Mouse (Mus musculus) embryonic facial prominence, embryonic 10.5 days (tissue): ENCODE data around the gene 2310030G06Rik. TPM values are rescaled to one million over a fixed set of nuclear protein-coding genes. Genes with fewer than 3 reads are reported as not detected.

Source experiments
- DNase-seq: peaks from one replicate; pipeline ENCODE4 v3.0.0-alpha.2; 2017; ENCODE audit warnings: low spot score
- H3K27ac ChIP-seq: fragments of 300-500 bp; sonication (generic); replicated peaks from 2 replicates; pipeline ENCODE4 v1.5.1; 2016; ENCODE audit warnings: mild to moderate bottlenecking
- H3K27me3 ChIP-seq: fragments of 300-500 bp; sonication (generic); replicated peaks from 2 replicates; pipeline ENCODE4 v1.6.1; 2016; ENCODE audit warnings: low read depth, mild to moderate bottlenecking; ENCODE audit not compliant: poor library complexity, severe bottlenecking
- H3K36me3 ChIP-seq: fragments of 300-500 bp; sonication (generic); replicated peaks from 2 replicates; pipeline ENCODE4 v1.6.1; 2016; ENCODE audit warnings: mild to moderate bottlenecking, moderate library complexity
- H3K4me1 ChIP-seq: fragments of 300-500 bp; sonication (generic); 2 replicates; pipeline ENCODE4 v1.6.1; 2016
- H3K4me3 ChIP-seq: fragments of 300-500 bp; sonication (generic); 2 replicates; pipeline ENCODE4 v1.5.1; 2016; ENCODE audit warnings: mild to moderate bottlenecking, moderate library complexity
- H3K9me3 ChIP-seq: fragments of 300-500 bp; sonication (generic); 2 replicates; pipeline ENCODE4 v1.6.1; 2016; ENCODE audit warnings: mild to moderate bottlenecking
- WGBS: fragments of 180-500 bp; shearing (Covaris S2); methylation state at CpG from one replicate; pipeline ENCODE4 v1.1.7; 2016; 5-methylcytosine and 5-hydroxymethylcytosine counted together
- polyA plus RNA-seq: library from polyadenylated mRNA; unstranded; fragments of >200 nt; fragmentation: Nextera tagmentation; extraction: Ambion mirVana; gene quantifications from 2 replicates; pipeline ENCODE4 v1.2.1, GENCODE M21; 2016

Gene 2310030G06Rik
- polyA plus RNA-seq, result 3.8 and 4.1 TPM in 2 replicates

GRCm38 (mm10) chr9:50746214-50746677 is at the start of gene 2310030G06Rik:
Gene 2310030G06Rik (minus strand): TSS chr9:50746536.
- Histone ChIP-seq H3K9me3 (no peaks in the 10 kb centered on the region), H3K4me3 (peak within 1 kb of the TSS; percentile 48), H3K27me3 (peaks cover 43% of the 10 kb centered on the region), H3K27ac (peak within 1 kb of the TSS; percentile 36), H3K36me3 (no peaks in the 10 kb centered on the region), H3K4me1 (peaks cover 22% of the 10 kb centered on the region)
- 2% methylated on average over 19 of the region's 19 CpGs for WGBS
- peak; percentile 56 for DNase-seq

GRCm38 (mm10) chr9:50795266-50795665 is 48.9 kb upstream of the 2310030G06Rik start:
- DNase-seq, result no peak
- H3K4me1 ChIP-seq, result no peaks in the 10 kb centered on the region
- H3K27me3 ChIP-seq, result no peaks in the 10 kb centered on the region
- peaks cover 69% of the 10 kb centered on the region for H3K36me3 ChIP-seq
- H3K9me3 ChIP-seq, result no peaks in the 10 kb centered on the region
- 91% methylated on average over 3 of the region's 3 CpGs for WGBS
- no peak overlapping the region for H3K27ac ChIP-seq
- no peak overlapping the region for H3K4me3 ChIP-seq

GRCm38 (mm10) chr9:50782155-50782554 is 35.8 kb upstream of the 2310030G06Rik start:
- Histone ChIP-seq H3K4me1 (no peaks in the 10 kb centered on the region), H3K27ac (no peak overlapping the region), H3K27me3 (no peaks in the 10 kb centered on the region), H3K36me3 (peaks cover 98% of the 10 kb centered on the region), H3K9me3 (no peaks in the 10 kb centered on the region), H3K4me3 (no peak overlapping the region)
- DNase-seq, result peak; percentile 48
- 73% methylated on average over 2 of the region's 2 CpGs for WGBS

DNA sequence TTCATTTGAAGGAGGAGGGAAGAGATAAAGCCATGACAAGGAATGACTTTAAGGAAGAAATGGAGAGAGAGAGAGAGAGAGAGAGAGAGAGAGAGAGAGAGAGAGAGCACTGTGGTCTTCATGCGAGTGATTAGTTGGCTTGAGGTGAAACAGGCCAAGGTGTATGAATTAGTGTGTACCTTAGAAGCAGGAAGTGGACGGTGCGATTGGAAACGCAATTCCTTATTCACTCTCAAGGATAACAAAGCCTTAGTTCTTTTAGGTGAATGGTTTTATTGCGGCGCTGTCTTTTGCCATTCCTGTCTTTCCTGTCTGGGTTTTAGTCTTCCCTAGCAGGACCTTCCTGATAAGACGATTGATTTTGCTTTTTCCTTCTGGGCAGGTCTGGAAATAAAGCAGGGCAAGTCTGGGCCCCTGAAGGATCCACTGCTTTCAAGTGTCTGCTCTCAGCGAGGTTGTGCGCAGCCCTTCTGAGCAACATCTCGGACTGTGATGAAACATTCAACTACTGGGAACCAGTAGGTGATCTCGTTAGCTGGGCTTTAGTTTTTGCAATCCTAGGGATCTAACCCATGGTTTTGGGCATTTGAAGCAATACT is 29.9 kb upstream of the 2310030G06Rik start:
- no peak for DNase-seq
- peak overlapping the region; percentile 94 for H3K4me3 ChIP-seq
- H3K27ac ChIP-seq, result peak overlapping the region; percentile 96
- H3K36me3 ChIP-seq, result peaks cover 53% of the 10 kb centered on the region
- H3K4me1 ChIP-seq, result peaks cover 23% of the 10 kb centered on the region
- H3K27me3 ChIP-seq, result no peaks in the 10 kb centered on the region
- 70% methylated on average over 11 of the region's 11 CpGs for WGBS
- no peaks in the 10 kb centered on the region for H3K9me3 ChIP-seq

DNA sequence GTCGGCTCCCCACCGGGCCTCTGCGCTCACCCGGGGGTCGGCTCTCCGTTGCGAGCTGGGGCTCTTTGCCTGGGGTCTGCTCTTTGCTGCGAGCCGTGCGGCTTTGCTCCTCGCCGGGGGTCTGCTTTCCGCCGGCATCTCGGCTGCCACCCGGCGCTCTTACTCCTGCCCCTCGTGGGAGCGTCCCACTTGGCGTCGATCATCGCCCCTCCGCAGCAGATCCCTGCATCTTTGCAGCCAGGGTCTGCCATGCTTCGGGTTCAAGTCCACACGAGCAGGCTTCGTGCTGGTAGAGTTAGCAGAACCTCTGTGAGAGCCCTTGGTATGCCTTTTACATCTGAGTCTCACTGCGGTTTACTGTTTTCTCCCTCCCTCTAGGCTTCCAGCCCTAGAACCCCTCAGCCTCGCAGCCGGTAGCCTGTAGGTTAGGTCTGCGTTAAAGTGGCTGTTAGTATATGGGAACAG is 29.4 kb upstream of the 2310030G06Rik start:
- under 1% methylated on average over 30 of the region's 30 CpGs for WGBS
- H3K27me3 ChIP-seq, result no peaks in the 10 kb centered on the region
- peaks cover 23% of the 10 kb centered on the region for H3K4me1 ChIP-seq
- H3K36me3 ChIP-seq, result peaks cover 53% of the 10 kb centered on the region
- DNase-seq, result no peak
- peak overlapping the region; percentile 96 for H3K27ac ChIP-seq
- no peaks in the 10 kb centered on the region for H3K9me3 ChIP-seq
- H3K4me3 ChIP-seq, result peak overlapping the region; percentile 94

DNA sequence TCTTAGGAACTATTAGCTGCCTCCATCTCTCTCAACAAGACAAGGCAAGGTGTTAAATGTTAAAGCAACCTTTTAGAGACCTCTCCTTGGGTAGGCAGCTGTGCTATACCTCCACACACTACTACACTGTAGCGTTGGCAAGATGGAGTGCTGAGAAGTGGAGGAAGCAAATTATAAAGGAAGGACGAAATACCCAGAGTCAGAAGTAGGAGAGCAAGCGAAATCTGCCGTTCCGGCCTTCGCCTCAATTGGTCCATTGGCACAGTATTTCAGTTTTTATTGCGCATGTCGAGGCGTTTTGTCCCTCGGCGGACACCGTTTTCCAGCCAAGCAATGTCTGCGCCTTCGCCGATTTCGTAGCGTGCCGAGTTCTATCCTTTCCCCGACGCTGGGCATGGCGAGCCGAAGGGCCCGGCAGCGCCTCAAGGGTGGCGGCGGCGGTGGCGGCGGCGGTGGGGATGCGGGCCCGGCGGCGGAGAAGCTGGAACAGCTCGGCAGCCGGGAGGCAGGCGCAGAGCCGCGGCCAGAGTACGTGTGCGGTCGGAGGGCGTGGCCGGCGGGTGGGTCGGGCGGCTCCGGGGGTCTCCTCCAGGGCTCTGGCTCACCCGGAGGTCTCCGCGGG is 28.8 kb upstream of the 2310030G06Rik start, which contains the start of the genes Alg9 and 1110032A03Rik:
Gene Alg9, plus strand, starts transcription at position 29 of the 622 bp plus-strand sequence.
Gene 1110032A03Rik, minus strand, starts transcription at position 530 of the 622 bp plus-strand sequence.
- peak within 1 kb of the TSS; percentile 96 for H3K27ac ChIP-seq
- peak; percentile 89 for DNase-seq
- peaks cover 23% of the 10 kb centered on the region for H3K4me1 ChIP-seq
- peak within 1 kb of the TSS; percentile 94 for H3K4me3 ChIP-seq
- H3K27me3 ChIP-seq, result no peaks in the 10 kb centered on the region
- peaks cover 49% of the 10 kb centered on the region for H3K36me3 ChIP-seq
- H3K9me3 ChIP-seq, result no peaks in the 10 kb centered on the region
- WGBS, result under 1% methylated on average over 51 of the region's 51 CpGs

- Histone ChIP-seq H3K27ac (no peak overlapping the region), H3K4me1 (peaks cover 29% of the 10 kb centered on the region), H3K4me3 (peak overlapping the region; percentile 94; the same call in 1 of the 2 replicates), H3K36me3 (peaks cover 38% of the 10 kb centered on the region), H3K27me3 (no peaks in the 10 kb centered on the region), H3K9me3 (no peaks in the 10 kb centered on the region)
- DNase-seq, result no peak
- WGBS, result 85% methylated on average over 4 of the region's 4 CpGs
These were observed 27.7 kb upstream of the 2310030G06Rik start for GRCm38 (mm10) chr9:50774026-50774462.

DNA sequence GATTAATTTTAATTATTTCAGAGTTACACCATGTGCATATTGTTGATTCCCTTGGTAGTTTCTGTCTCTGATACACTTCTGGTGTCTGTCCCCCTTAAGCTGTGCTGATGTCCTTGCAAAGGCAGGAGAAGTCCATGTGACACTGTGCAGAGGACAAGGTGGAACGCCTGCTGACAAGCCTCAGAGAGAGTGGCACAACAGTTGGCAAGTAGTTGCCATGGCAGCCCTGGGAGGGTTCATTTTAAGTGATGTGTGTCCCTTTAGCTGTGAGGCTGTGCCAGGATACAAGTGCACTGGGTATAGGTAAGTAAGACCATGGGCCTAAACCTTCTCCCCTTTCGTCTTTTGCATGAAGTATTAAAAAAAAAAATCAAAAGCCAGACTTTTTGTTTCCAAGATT is 23.7 kb upstream of the 2310030G06Rik start:
- peaks cover 25% of the 10 kb centered on the region for H3K4me1 ChIP-seq
- WGBS, result 83% methylated on average over 2 of the region's 2 CpGs
- DNase-seq, result no peak
- no peak overlapping the region for H3K27ac ChIP-seq
- H3K36me3 ChIP-seq, result peaks cover 17% of the 10 kb centered on the region
- H3K9me3 ChIP-seq, result no peaks in the 10 kb centered on the region
- H3K27me3 ChIP-seq, result no peaks in the 10 kb centered on the region
- H3K4me3 ChIP-seq, result no peak overlapping the region

DNA sequence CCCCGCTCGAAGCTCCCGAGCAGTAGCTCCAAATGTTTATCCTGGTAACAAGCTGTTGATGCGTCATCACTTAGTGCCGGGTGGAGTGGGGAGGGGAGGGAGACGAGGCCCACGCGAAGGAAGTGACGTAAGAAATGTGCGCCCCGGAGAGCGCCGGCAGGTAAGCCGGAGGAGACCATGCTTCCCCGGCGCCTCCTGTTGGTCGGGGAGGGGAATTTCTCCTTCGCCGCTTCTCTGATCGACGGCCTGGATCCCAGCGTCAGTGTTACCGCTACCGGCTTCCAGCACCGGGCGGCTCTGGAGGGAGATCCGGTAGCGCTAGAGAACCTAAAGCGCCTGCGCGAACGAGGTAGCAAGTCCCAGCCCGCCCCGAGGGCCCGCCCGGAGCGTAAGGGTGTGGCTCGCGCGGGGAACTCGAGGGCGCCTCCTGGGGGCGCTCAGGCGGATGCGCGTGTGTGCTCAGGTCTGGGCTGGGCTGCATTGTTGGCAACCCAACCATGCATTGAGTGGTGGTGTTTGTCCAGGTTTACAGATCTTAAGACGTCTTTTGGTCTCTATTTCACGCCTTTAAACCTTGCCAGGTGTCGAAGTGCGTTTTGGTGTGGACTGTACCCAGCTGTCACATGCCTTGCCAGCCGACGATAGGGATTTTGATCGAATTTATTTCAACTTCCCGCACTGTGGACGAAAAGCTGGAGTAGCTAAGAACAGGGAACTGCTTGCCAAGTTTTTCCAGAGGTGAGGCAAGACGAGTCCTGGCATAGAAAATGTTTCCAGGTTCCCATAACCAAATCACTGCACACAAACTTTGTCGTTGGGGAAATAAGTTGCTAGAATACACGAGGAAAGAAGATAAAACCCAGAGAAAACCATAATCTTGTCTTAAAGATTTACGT is 22.0 kb upstream of the 2310030G06Rik start, which contains the start of gene Fdxacb1:
Gene Fdxacb1, plus strand, starts transcription at position 130 of the 896 bp plus-strand sequence.
- 6% methylated on average over 59 of the region's 59 CpGs for WGBS
- peak within 1 kb of the TSS; percentile 94 for H3K27ac ChIP-seq
- H3K4me1 ChIP-seq, result peaks cover 16% of the 10 kb centered on the region
- H3K9me3 ChIP-seq, result no peaks in the 10 kb centered on the region
- peak within 1 kb of the TSS; percentile 78 for H3K4me3 ChIP-seq
- DNase-seq, result peak; percentile 97
- H3K36me3 ChIP-seq, result peaks cover 17% of the 10 kb centered on the region
- no peaks in the 10 kb centered on the region for H3K27me3 ChIP-seq

DNA sequence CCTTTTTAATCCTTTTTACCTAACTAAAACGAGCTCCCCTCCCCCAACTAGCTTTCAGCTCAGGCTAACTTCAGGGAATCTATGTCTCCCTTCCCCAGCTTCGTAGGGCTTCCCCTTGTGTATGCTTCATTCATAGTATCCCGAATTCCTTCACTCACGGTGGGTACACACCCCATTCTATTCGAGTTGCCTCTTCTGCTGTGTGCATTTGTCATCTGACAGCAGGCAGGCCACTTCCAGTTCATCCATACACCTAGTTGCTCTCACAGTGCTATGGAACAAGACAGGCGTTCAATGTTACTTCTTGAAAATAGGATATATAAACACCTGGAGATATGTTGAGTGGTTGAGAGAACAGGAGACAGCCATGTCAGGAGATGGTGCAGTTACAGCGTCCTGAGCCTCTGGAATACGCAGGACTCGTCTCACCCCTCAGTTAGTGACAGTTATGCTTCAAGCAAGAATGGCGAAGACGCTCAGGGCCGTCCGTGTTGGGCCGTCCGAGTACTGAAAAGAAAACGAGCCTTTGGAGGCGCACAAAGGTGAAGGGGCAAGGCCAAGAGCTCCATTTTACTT is 21.3 kb upstream of the 2310030G06Rik start:
- H3K9me3 ChIP-seq, result no peaks in the 10 kb centered on the region
- H3K4me3 ChIP-seq, result peak overlapping the region; percentile 78
- peaks cover 16% of the 10 kb centered on the region for H3K4me1 ChIP-seq
- no peaks in the 10 kb centered on the region for H3K27me3 ChIP-seq
- H3K36me3 ChIP-seq, result peaks cover 17% of the 10 kb centered on the region
- WGBS, result 7% methylated on average over 17 of the region's 17 CpGs
- H3K27ac ChIP-seq, result peak overlapping the region; percentile 94
- no peak for DNase-seq

GRCm38 (mm10) chr9:50763331-50763730 is 17.0 kb upstream of the 2310030G06Rik start:
- Histone ChIP-seq H3K36me3 (no peaks in the 10 kb centered on the region), H3K27ac (no peak overlapping the region), H3K27me3 (no peaks in the 10 kb centered on the region), H3K4me3 (no peak overlapping the region), H3K4me1 (peaks cover 5% of the 10 kb centered on the region), H3K9me3 (no peaks in the 10 kb centered on the region)
- 66% methylated on average over 1 of the region's 1 CpGs for whole genome bisulfite sequencing
- peak; percentile 49 for DNase-seq
